Mouse (Mus musculus): ENCODE data around the gene Cmss1. TPM values are rescaled to one million over a fixed set of nuclear protein-coding genes. Genes with fewer than 3 reads are reported as not detected.

Cmss1 gene
- polyA plus RNA-seq, 1 experiment from 2014 or later: 39.5 TPM

DNA sequence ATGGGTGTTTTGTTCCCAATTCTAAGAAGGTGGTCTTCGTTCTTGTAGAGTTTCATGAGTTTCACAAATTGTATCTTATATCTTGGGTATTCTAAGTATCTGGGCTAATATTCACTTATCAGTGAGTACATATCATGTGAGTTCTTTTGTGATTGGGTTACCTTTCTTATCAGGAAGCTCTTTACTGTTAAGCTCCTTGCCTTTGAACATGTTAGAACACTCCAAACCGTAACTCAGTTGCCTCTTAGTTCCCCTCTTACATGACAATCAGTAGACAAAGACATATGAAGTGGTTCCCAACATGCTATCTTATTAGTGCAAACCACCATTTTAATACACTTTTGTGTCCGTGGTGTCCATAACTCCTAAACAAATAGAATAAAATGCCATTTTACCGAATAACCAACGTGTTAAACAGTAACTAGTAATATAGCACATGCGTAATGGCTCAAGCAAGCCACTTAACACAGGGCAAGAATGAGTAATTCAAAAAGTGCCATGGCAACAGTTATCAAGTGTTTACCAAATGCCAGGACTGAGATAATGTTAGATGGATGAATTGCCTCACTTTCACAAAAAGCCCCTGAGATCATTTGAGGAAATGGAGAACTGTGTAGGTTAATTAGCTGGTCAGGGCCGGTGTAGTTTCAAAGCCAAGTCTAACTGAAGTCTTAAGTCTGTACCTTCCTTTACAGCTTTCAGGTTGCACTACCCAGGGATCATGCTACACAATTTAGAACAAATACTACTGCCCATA, 37.8 kb downstream of the Cmss1 start:
- peak; percentile 94 for ATAC-seq (ENCODE audit: insufficient read depth, low FRiP score)

GRCm38 (mm10) chr16:57566215-57566614, 40.4 kb downstream of the Cmss1 start:
- no peak for ATAC-seq (ENCODE audit: insufficient read depth, low FRiP score)
- H3K4me2 ChIP-seq (ENCODE audit: low read depth, low read length): no peak overlapping the region
- peaks cover 10% of the 10 kb centered on the region; the same call in 1 of the 2 replicates for H3K36me3 ChIP-seq (ENCODE audit: control insufficient read depth, insufficient read depth, low read length)
- 63% methylated on average over 3 of the region's 3 CpGs for WGBS
- peaks cover 18% of the 10 kb centered on the region for H3K4me1 ChIP-seq (ENCODE audit: control insufficient read depth, insufficient read depth, low read length)
- H3K27me3 ChIP-seq (ENCODE audit: control insufficient read depth, insufficient read depth, low read length): no peaks in the 10 kb centered on the region
- no peak overlapping the region; the same call in 1 of the 2 replicates for H3K27ac ChIP-seq (ENCODE audit: low read length)
- no peaks in the 10 kb centered on the region for H3K9me3 ChIP-seq (replicated peaks; ENCODE audit: control insufficient read depth, low read length)
- H3K4me3 ChIP-seq (replicated peaks; ENCODE audit: low read length): no peak overlapping the region
- H3K9ac ChIP-seq (ENCODE audit: low read length): no peak overlapping the region

More for the DNA sequence above, 37.8 kb downstream of the Cmss1 start:
- H3K36me3 ChIP-seq (ENCODE audit: control insufficient read depth, insufficient read depth, low read length): peaks cover 19% of the 10 kb centered on the region; the same call in 1 of the 2 replicates
- WGBS: 46% methylated on average over 7 of the region's 7 CpGs
- H3K4me2 ChIP-seq (ENCODE audit: low read depth, low read length): no peak overlapping the region
- no peaks in the 10 kb centered on the region for H3K9me3 ChIP-seq (replicated peaks; ENCODE audit: control insufficient read depth, low read length)
- no peak overlapping the region for H3K27ac ChIP-seq (ENCODE audit: low read length)
- peaks cover 11% of the 10 kb centered on the region for H3K4me1 ChIP-seq (ENCODE audit: control insufficient read depth, insufficient read depth, low read length)
- no peaks in the 10 kb centered on the region for H3K27me3 ChIP-seq (ENCODE audit: control insufficient read depth, insufficient read depth, low read length)
- H3K9ac ChIP-seq (ENCODE audit: low read length): no peak overlapping the region
- H3K4me3 ChIP-seq (replicated peaks; ENCODE audit: low read length): no peak overlapping the region

GRCm38 (mm10) chr16:57564807-57565206, 41.9 kb downstream of the Cmss1 start:
- Histone ChIP-seq H3K9me3 (replicated peaks; ENCODE audit: control insufficient read depth, low read length) (no peaks in the 10 kb centered on the region), H3K27ac (ENCODE audit: low read length) (no peak overlapping the region; the same call in 1 of the 2 replicates), H3K4me1 (ENCODE audit: control insufficient read depth, insufficient read depth, low read length) (peaks cover 18% of the 10 kb centered on the region), H3K4me3 (replicated peaks; ENCODE audit: low read length) (no peak overlapping the region), H3K27me3 (ENCODE audit: control insufficient read depth, insufficient read depth, low read length) (no peaks in the 10 kb centered on the region), H3K36me3 (ENCODE audit: control insufficient read depth, insufficient read depth, low read length) (0 out of 2 replicates have a peak, but pooled peaks cover 3% of the 10 kb centered on the region), H3K4me2 (ENCODE audit: low read depth, low read length) (no peak overlapping the region), H3K9ac (ENCODE audit: low read length) (no peak overlapping the region)
- no peak for ATAC-seq (ENCODE audit: insufficient read depth, low FRiP score)
- 45% methylated on average over 1 of the region's 1 CpGs for WGBS

DNA sequence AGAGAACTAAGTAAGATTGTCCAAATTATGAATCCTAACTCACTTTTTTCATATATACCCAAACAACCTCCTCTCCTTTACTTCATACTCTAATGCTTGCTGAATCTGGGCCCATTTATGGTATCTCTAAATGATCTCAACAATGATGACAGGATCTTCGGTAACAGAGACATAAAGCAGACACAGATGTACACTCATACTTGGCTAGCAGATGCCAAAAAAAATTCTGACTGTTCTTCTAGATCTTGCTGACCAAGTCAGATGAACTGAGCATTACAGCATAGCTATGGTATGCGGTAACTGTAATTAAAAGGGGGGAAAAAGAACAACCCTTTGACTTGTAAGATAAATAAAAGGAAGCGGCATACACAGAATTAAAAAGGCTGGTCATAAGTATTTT, 43.2 kb downstream of the Cmss1 start:
- peak; percentile 74 for ATAC-seq (ENCODE audit: insufficient read depth, low FRiP score)
- Histone ChIP-seq H3K36me3 (ENCODE audit: control insufficient read depth, insufficient read depth, low read length) (no peaks in the 10 kb centered on the region), H3K4me3 (replicated peaks; ENCODE audit: low read length) (no peak overlapping the region), H3K9ac (ENCODE audit: low read length) (no peak overlapping the region), H3K27me3 (ENCODE audit: control insufficient read depth, insufficient read depth, low read length) (no peaks in the 10 kb centered on the region), H3K9me3 (replicated peaks; ENCODE audit: control insufficient read depth, low read length) (no peaks in the 10 kb centered on the region), H3K4me1 (ENCODE audit: control insufficient read depth, insufficient read depth, low read length) (peaks cover 18% of the 10 kb centered on the region), H3K4me2 (ENCODE audit: low read depth, low read length) (no peak overlapping the region), H3K27ac (ENCODE audit: low read length) (no peak overlapping the region)
- 31% methylated on average over 3 of the region's 3 CpGs for WGBS

GRCm38 (mm10) chr16:57560185-57560584, 46.5 kb downstream of the Cmss1 start:
- ATAC-seq (ENCODE audit: insufficient read depth, low FRiP score): no peak
- no peak overlapping the region for H3K27ac ChIP-seq (ENCODE audit: low read length)
- H3K4me2 ChIP-seq (ENCODE audit: low read depth, low read length): no peak overlapping the region
- WGBS: 94% methylated on average over 1 of the region's 1 CpGs
- H3K4me1 ChIP-seq (ENCODE audit: control insufficient read depth, insufficient read depth, low read length): peaks cover 28% of the 10 kb centered on the region
- H3K4me3 ChIP-seq (replicated peaks; ENCODE audit: low read length): no peak overlapping the region
- H3K9ac ChIP-seq (ENCODE audit: low read length): no peak overlapping the region
- H3K9me3 ChIP-seq (replicated peaks; ENCODE audit: control insufficient read depth, low read length): no peaks in the 10 kb centered on the region
- H3K36me3 ChIP-seq (ENCODE audit: control insufficient read depth, insufficient read depth, low read length): no peaks in the 10 kb centered on the region
- H3K27me3 ChIP-seq (ENCODE audit: control insufficient read depth, insufficient read depth, low read length): no peaks in the 10 kb centered on the region

DNA sequence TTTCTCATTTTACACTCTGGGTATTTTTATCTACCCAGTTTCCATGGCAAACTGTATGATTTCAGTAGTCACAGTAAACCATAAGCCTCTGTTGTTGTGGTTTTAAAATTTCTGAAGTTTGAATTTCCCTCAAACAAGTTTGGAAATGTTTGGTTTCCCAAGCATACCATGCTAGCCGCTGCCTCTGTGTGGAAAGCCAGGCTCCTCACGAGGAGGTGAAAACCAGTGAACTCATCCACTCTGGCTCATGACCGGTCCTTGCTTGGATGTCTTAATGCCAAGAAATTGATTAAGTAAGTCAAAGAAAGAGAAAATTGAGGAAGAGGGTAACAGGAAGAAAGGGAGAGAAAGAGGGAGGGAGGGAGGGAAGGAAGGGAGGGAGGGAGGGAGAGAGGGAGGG, 48.4 kb downstream of the Cmss1 start:
- H3K4me1 ChIP-seq (ENCODE audit: control insufficient read depth, insufficient read depth, low read length): peaks cover 33% of the 10 kb centered on the region
- H3K4me3 ChIP-seq (replicated peaks; ENCODE audit: low read length): no peak overlapping the region
- H3K9me3 ChIP-seq (replicated peaks; ENCODE audit: control insufficient read depth, low read length): no peaks in the 10 kb centered on the region
- H3K36me3 ChIP-seq (ENCODE audit: control insufficient read depth, insufficient read depth, low read length): no peaks in the 10 kb centered on the region
- H3K9ac ChIP-seq (ENCODE audit: low read length): no peak overlapping the region
- no peak overlapping the region for H3K27ac ChIP-seq (ENCODE audit: low read length)
- WGBS: 85% methylated on average over 3 of the region's 3 CpGs
- no peaks in the 10 kb centered on the region for H3K27me3 ChIP-seq (ENCODE audit: control insufficient read depth, insufficient read depth, low read length)
- no peak for ATAC-seq (ENCODE audit: insufficient read depth, low FRiP score)
- H3K4me2 ChIP-seq (ENCODE audit: low read depth, low read length): no peak overlapping the region

- Histone ChIP-seq H3K4me1 (ENCODE audit: control insufficient read depth, insufficient read depth, low read length) (peaks cover 30% of the 10 kb centered on the region), H3K9ac (ENCODE audit: low read length) (no peak overlapping the region), H3K27me3 (ENCODE audit: control insufficient read depth, insufficient read depth, low read length) (no peaks in the 10 kb centered on the region), H3K36me3 (ENCODE audit: control insufficient read depth, insufficient read depth, low read length) (no peaks in the 10 kb centered on the region), H3K9me3 (replicated peaks; ENCODE audit: control insufficient read depth, low read length) (no peaks in the 10 kb centered on the region), H3K4me2 (ENCODE audit: low read depth, low read length) (no peak overlapping the region), H3K4me3 (replicated peaks; ENCODE audit: low read length) (no peak overlapping the region), H3K27ac (ENCODE audit: low read length) (no peak overlapping the region)
- 40% methylated on average over 2 of the region's 2 CpGs for WGBS
- ATAC-seq (ENCODE audit: insufficient read depth, low FRiP score): no peak
Measured at GRCm38 (mm10) chr16:57556244-57556643, 50.4 kb downstream of the Cmss1 start.

- H3K4me3 ChIP-seq (replicated peaks; ENCODE audit: low read length): no peak overlapping the region
- H3K9ac ChIP-seq (ENCODE audit: low read length): no peak overlapping the region
- no peak for ATAC-seq (ENCODE audit: insufficient read depth, low FRiP score)
- no peak overlapping the region for H3K4me2 ChIP-seq (ENCODE audit: low read depth, low read length)
- no peaks in the 10 kb centered on the region for H3K36me3 ChIP-seq (ENCODE audit: control insufficient read depth, insufficient read depth, low read length)
- H3K9me3 ChIP-seq (replicated peaks; ENCODE audit: control insufficient read depth, low read length): no peaks in the 10 kb centered on the region
- no peak overlapping the region for H3K27ac ChIP-seq (ENCODE audit: low read length)
- H3K4me1 ChIP-seq (ENCODE audit: control insufficient read depth, insufficient read depth, low read length): peaks cover 30% of the 10 kb centered on the region
- 79% methylated on average over 4 of the region's 4 CpGs for WGBS
- no peaks in the 10 kb centered on the region for H3K27me3 ChIP-seq (ENCODE audit: control insufficient read depth, insufficient read depth, low read length)
Measured at GRCm38 (mm10) chr16:57555667-57556066, 51.0 kb downstream of the Cmss1 start.

DNA sequence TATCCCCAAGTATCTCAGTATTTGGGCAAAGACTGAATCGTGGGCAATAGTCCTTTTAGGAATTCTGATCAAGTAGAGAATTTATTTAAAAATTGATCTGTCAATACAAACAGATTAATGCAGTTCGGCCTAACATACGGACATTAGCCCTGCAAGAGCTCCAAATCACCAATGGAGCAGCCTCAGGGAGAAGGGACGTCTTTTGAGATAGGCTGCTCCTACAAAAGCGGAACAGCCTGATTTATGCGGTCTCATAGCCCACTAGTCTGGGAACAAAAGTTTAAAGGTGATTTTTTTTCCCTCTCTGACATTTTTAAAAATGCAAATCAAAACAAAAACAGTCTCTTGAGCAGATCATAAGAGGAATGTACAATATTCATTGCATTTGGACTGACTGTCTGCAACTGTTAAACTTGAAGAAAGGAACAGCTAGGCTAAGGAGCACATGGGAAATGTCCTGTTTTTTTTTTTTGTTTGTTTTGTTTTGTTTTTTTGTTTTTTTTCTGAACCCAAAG, 51.7 kb downstream of the Cmss1 start:
- H3K4me1 ChIP-seq (ENCODE audit: control insufficient read depth, insufficient read depth, low read length): peaks cover 30% of the 10 kb centered on the region
- WGBS: 81% methylated on average over 6 of the region's 6 CpGs
- H3K9ac ChIP-seq (ENCODE audit: low read length): no peak overlapping the region
- no peak overlapping the region for H3K4me3 ChIP-seq (replicated peaks; ENCODE audit: low read length)
- no peak for ATAC-seq (ENCODE audit: insufficient read depth, low FRiP score)
- no peaks in the 10 kb centered on the region for H3K36me3 ChIP-seq (ENCODE audit: control insufficient read depth, insufficient read depth, low read length)
- no peaks in the 10 kb centered on the region for H3K27me3 ChIP-seq (ENCODE audit: control insufficient read depth, insufficient read depth, low read length)
- no peak overlapping the region for H3K4me2 ChIP-seq (ENCODE audit: low read depth, low read length)
- no peak overlapping the region for H3K27ac ChIP-seq (ENCODE audit: low read length)
- H3K9me3 ChIP-seq (replicated peaks; ENCODE audit: control insufficient read depth, low read length): no peaks in the 10 kb centered on the region

Data from stomach, embryonic 16.5 days (tissue).